16 mouse cellular contexts compared by ENCODE assay signal in genomic region chr3:141792106-141792505, GRCm38 (mm10).
DNase-seq lines count a peak whose midpoint lies in the region; ATAC-seq lines count a peak whose summit lies in the region.
"Had no signal": no experiment of that assay in that cellular context is flagged by ENCODE, and none has a peak within 500 bp of the region (broad histone marks: within the 10 kb centered on the region; RNA-seq: fewer than 3 reads in every experiment).

No protein-coding gene starts in this region.

- 100% methylated on average over 1 of the region's 1 CpGs for WGBS in kidney, embryonic 16.5 days

- H3K27me3 ChIP-seq in kidney, embryonic 16.5 days (ENCODE audit: insufficient read depth, low read length) = no peaks in the 10 kb centered on the region
- H3K27me3 ChIP-seq: limb, embryonic 15.5 days; megakaryocyte, embryonic 14.5 days had no signal

- no peak overlapping the region for H3K4me2 ChIP-seq in kidney, embryonic 16.5 days (replicated peaks; ENCODE audit: low read depth, low read length)
- H3K4me2 ChIP-seq: limb, embryonic 15.5 days; lung, embryonic 14.5 days had no signal

- H3K9me3 ChIP-seq in kidney, embryonic 16.5 days (ENCODE audit: low read length) = no peaks in the 10 kb centered on the region
- H3K9me3 ChIP-seq: hindbrain, embryonic 10.5 days; limb, embryonic 15.5 days had no signal

- H3K4me3 ChIP-seq in kidney, embryonic 16.5 days (ENCODE audit: low read length) = no peak overlapping the region
- H3K4me3 ChIP-seq: hindbrain, embryonic 10.5 days; left cerebral cortex, adult 2 months; limb, embryonic 15.5 days; megakaryocyte, embryonic 14.5 days had no signal

- DNase-seq in adrenal gland, postnatal 10 days = peak; percentile 19
- no peak for DNase-seq in adrenal gland, postnatal 36 days
- DNase-seq in kidney, adult 11 months = no peak
- DNase-seq in right cerebral cortex, adult 18-20 months = peak; percentile 15
- DNase-seq in right cerebral cortex, adult 2 months (ENCODE audit: low spot score in 2 of 2) = no peak
- no peak for DNase-seq in layer of hippocampus, postnatal 36 days
- DNase-seq: cerebellum, adult 2 months; heart, adult 11 months had no signal

- H3K36me3 ChIP-seq in kidney, embryonic 16.5 days (ENCODE audit: insufficient read depth, low read length) = 0 out of 2 replicates have a peak, but pooled peaks cover 4% of the 10 kb centered on the region
- H3K36me3 ChIP-seq: limb, embryonic 15.5 days had no signal

- H3K9ac ChIP-seq in kidney, embryonic 16.5 days (replicated peaks; ENCODE audit: low read length) = no peak overlapping the region
- H3K9ac ChIP-seq: limb, embryonic 15.5 days; lung, embryonic 14.5 days had no signal

- no peak overlapping the region for H3K27ac ChIP-seq in kidney, embryonic 16.5 days (ENCODE audit: low read length)
- H3K27ac ChIP-seq: hindbrain, embryonic 10.5 days; left cerebral cortex, adult 2 months had no signal

- no peaks in the 10 kb centered on the region for H3K4me1 ChIP-seq in kidney, embryonic 16.5 days (ENCODE audit: insufficient read depth, low read length)
- H3K4me1 ChIP-seq: hindbrain, embryonic 10.5 days; limb, embryonic 15.5 days; megakaryocyte, embryonic 14.5 days had no signal

- 0 out of 2 replicates have a peak, but pooled peaks have one; percentile 59 for ATAC-seq in kidney, embryonic 16.5 days (ENCODE audit: low FRiP score, low TSS enrichment)
- peak; percentile 74 for ATAC-seq in megakaryocyte progenitor cell, adult 5-6 weeks (replicated peaks; ENCODE audit: poor library complexity)
- ATAC-seq: inflammation-experienced regulatory T-cells, adult 6 months had no signal

Comparison
In these comparisons a context has a peak if more than half of its experiments do, and no peak if none do; other contexts are left out.
1. DNase-seq: peak in adrenal gland, postnatal 10 days (single experiment) and right cerebral cortex, adult 18-20 months (single experiment); none in adrenal gland, postnatal 36 days (0 of 2), kidney, adult 11 months (single experiment), right cerebral cortex, adult 2 months (0 of 2) and layer of hippocampus, postnatal 36 days (0 of 2).